Mouse (Mus musculus) skeletal muscle tissue, adult 2 months (tissue): ENCODE results near the gene Il20rb.

ENCODE experiments used
- DNase-seq: peaks from one replicate; pipeline ENCODE4 v3.0.0-alpha.2; 2012; ENCODE audit warnings: low read depth, low spot score

The Il20rb gene

DNA sequence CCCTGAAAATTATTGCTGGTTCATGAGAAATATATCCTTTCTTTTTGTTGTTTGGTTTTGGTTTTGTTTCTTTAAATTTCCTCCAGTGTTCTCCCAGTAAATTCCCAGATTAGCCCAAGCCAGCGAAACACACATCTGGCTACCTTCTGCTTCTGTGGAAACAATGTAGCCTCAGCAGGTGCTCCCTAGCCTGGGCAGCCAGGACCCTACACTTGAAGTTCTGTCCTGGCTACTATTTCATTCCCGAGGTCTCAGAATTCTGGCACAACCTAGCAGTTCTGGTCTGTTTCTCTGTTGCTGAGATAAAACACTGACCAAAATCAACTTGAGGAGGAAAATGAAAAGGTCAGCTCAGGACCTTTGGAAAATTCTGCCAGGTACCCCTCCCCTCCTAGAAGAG lies 55.2 kb downstream of the Il20rb start:
- DNase-seq: no peak

GRCm38 (mm10) chr9:100430911-100431310 lies 55.7 kb downstream of the Il20rb start:
- DNase-seq: no peak

DNA sequence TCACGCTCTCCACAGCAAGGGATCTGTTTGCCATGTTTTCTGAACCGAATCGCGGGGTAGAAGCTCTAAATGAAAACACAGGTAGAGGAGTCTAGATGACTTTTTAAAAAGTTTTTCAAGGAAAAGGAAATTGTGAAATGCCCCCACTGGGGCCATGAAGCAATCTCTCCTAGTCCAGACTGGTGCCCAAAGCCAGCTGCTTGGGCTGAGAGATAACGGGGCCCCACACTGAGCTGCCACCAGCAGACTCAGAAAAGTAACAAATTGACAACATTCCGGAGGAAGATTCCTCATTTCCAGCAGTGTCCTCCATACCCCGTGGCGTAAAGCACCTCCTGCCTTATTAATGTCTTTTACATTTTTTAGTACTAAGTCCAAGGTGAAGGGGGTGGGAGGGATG lies 66.9 kb downstream of the Il20rb start:
- no peak for DNase-seq

GRCm38 (mm10) chr9:100419103-100419502 lies 67.5 kb downstream of the Il20rb start:
- DNase-seq: no peak

DNA sequence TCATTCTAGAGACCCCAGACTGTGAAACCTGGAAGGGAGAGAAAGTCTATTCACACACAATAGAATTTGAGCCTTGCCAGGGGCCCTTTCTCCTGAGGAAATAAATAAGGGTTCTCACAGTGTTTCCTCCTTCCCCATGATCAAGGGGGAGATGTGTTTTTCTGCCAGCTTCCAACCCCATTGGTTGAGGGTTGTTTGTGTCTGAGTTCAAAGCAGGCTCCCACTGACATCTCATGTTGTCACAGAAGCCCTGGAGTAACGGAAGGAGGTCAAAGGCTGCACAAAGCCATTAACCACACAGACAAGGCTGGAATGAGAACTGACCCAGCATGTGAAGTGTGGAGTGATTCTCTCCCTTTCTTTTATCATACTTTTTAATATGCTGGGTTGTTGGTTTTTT lies 69.8 kb downstream of the Il20rb start:
- DNase-seq: no peak

GRCm38 (mm10) chr9:100416299-100416698 lies 70.3 kb downstream of the Il20rb start:
- DNase-seq: no peak

DNA sequence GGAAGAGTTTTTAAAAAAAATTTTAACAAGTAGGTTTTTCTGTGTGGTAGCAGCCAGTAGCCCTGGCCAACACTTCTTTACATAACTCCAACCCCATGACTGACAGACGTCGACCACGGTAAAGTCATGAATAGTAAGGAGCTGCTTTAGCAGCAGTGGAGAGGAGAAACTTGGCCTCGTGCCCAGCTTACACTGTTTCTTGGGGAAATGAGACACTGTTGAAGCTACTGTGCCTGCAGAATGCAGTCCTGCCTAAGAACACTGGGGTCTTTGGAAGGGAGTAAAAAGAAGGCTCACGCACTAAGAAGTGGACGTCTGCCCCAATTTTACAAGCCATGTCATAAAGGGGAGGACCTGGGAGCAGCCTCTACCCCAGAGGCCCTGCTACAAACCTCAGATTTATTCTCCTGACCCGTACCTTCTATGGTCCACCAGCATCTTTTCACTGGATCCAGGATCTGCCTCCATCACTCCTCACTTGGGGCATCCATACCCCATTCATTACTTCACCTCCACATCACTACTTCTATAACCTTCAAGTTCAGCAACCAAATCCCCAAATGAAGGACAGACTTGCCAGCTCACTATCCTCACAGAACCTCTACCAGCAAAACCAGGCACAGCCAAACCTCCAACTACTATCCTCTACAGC lies 71.1 kb downstream of the Il20rb start:
- no peak for DNase-seq
